Mouse (Mus musculus) stomach, postnatal 0 days (tissue): ENCODE data around the gene E2f7.
A peak's percentile ranks its signal among the peaks of the same experiment; 100 is the strongest.

ENCODE experiments used
- CTCF ChIP-seq: IDR thresholded peaks from 2 replicates; pipeline ENCODE4 v1.5.1; 2016; ENCODE audit warnings: antibody characterized with exemption, low read depth, mild to moderate bottlenecking, moderate library complexity
- EP300 ChIP-seq: optimal IDR thresholded peaks from 2 replicates; pipeline ENCODE3; 2016; ENCODE audit warnings: antibody characterized with exemption

- no peak for TF ChIP-seq EP300
- peak; percentile 13; the same call in 1 of the 2 replicates for TF ChIP-seq CTCF
Measured at GRCm38 (mm10) chr10:110762134-110762884, 17.1 kb downstream of the E2f7 start.
